Comparison of ENCODE assay signal across 8 mouse cellular contexts in genomic region chr3:41348795-41349194, GRCm38 (mm10).
DNase-seq lines count a peak whose midpoint lies in the region; ATAC-seq lines count a peak whose summit lies in the region.

No protein-coding gene starts in this region.

- H3K9me3 ChIP-seq in heart, embryonic 11.5 days (replicated peaks; ENCODE audit: control insufficient read depth, low read length), result no peaks in the 10 kb centered on the region
- H3K9me3 ChIP-seq in intestine, embryonic 16.5 days (ENCODE audit: control insufficient read depth, low read length), result no peaks in the 10 kb centered on the region

- H3K4me2 ChIP-seq in heart, embryonic 11.5 days, result no peak overlapping the region
- H3K4me2 ChIP-seq in intestine, embryonic 16.5 days (ENCODE audit: low read depth, low read length), result no peak overlapping the region

- H3K36me3 ChIP-seq in heart, embryonic 11.5 days (ENCODE audit: control insufficient read depth, insufficient read depth, low read length), result no peaks in the 10 kb centered on the region
- no peaks in the 10 kb centered on the region for H3K36me3 ChIP-seq in intestine, embryonic 16.5 days (ENCODE audit: control insufficient read depth, insufficient read depth, low read length)

- WGBS in heart, embryonic 11.5 days (ENCODE audit: insufficient replicate concordance), result 50% methylated on average over 1 of the region's 1 CpGs
- WGBS in large intestine, adult 2 months, result 64% methylated on average over 1 of the region's 1 CpGs
- 67% methylated on average over 1 of the region's 1 CpGs for WGBS in intestine, embryonic 16.5 days

- no peaks in the 10 kb centered on the region for H3K27me3 ChIP-seq in heart, embryonic 11.5 days (ENCODE audit: control insufficient read depth, insufficient read depth, low read length)
- H3K27me3 ChIP-seq in intestine, embryonic 16.5 days (replicated peaks; ENCODE audit: control insufficient read depth, insufficient read depth, low read length), result no peaks in the 10 kb centered on the region

- no peak for ATAC-seq in heart, embryonic 11.5 days (replicated peaks; ENCODE audit: insufficient number of reproducible peaks, low FRiP score, low TSS enrichment)
- no peak for ATAC-seq in intestine, embryonic 16.5 days

- H3K27ac ChIP-seq in heart, embryonic 11.5 days (ENCODE audit: low read depth, low read length), result no peak overlapping the region
- no peak overlapping the region for H3K27ac ChIP-seq in intestine, embryonic 16.5 days (ENCODE audit: low read length)

- no peak overlapping the region for H3K9ac ChIP-seq in heart, embryonic 11.5 days (ENCODE audit: low read depth, low read length)
- H3K9ac ChIP-seq in intestine, embryonic 16.5 days (ENCODE audit: low read depth, low read length), result no peak overlapping the region

- no peaks in the 10 kb centered on the region; the same call in 1 of the 2 replicates for H3K4me1 ChIP-seq in heart, embryonic 11.5 days (ENCODE audit: control insufficient read depth, insufficient read depth, low read length)
- no peaks in the 10 kb centered on the region for H3K4me1 ChIP-seq in intestine, embryonic 16.5 days (ENCODE audit: control insufficient read depth, insufficient read depth, low read length)

- H3K4me3 ChIP-seq in heart, embryonic 11.5 days (ENCODE audit: low read depth, low read length), result no peak overlapping the region
- no peak overlapping the region for H3K4me3 ChIP-seq in intestine, embryonic 16.5 days (ENCODE audit: low read length)

- DNase-seq in heart, adult 18-20 months, result peak; percentile 60 to 76
- peak; percentile 69 for DNase-seq in 416B (ENCODE audit: low read depth)
- DNase-seq in T-cell, adult 2 months (ENCODE audit: low spot score), result peak; percentile 36
- peak; percentile 47 for DNase-seq in embryo, embryonic 9.5 days (ENCODE audit: extremely low spot score)
- DNase-seq in large intestine, adult 2 months (ENCODE audit: low read depth, low spot score), result peak; percentile 19
- peak; percentile 26 for DNase-seq in retina, adult 2 months (ENCODE audit: low read depth, low spot score)

Comparison
In these comparisons a context has a peak if more than half of its experiments do, and no peak if none do; other contexts are left out.
1. DNase-seq: peak in every context shown above with its lines; median percentile 69 in 416B; 68 in heart, adult 18-20 months; 47 in embryo, embryonic 9.5 days; 36 in T-cell, adult 2 months; 26 in retina, adult 2 months; 19 in large intestine, adult 2 months.